In the genomic region with DNA sequence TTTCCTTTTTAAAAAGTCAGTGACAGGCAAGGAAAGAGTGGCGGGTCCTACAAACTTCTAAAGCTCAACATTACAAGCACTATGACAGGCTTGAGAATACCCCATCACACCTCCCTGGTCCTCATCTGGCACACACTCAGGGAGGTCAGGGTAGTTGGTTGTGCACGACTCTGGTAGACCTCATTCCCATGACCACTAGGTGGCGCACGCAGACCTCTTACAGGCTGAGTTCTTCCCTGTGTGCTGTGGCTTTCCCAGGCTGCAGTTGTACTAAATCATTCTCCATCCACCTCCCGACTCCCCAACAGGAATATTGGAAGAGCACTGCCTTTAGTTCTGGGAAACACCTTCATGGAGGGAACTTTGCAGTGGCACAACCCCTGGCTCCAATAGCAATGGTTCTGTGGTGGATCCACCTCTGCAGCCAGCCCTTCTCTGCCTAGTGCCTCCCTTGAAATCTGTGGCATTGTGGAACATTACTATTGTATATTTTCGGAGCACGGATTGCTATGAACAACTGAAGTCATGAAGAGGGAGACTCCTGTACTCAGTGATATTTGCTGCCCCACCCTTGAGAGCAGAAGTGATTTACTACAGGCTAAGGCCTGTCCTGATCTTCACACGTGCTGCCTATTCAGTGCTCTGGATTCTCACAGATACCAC, we compare ENCODE assay signal across 8 mouse cellular contexts. TPM values are rescaled to one million over a fixed set of nuclear protein-coding genes. Genes with fewer than 3 reads are reported as not detected.
DNase-seq lines count a peak whose midpoint lies in the region; ATAC-seq and TF ChIP-seq lines count a peak whose summit lies in the region.

No protein-coding gene starts in this region.

- peak; percentile 77 for DNase-seq in Muller cell, postnatal 12 days (ENCODE audit: inconsistent ontology term)
- DNase-seq in cerebellum, adult 9-11 months, result peak; percentile 76
- DNase-seq in frontal cortex, postnatal 10 days (ENCODE audit: low spot score in 2 of 2), result peak; percentile 62 to 87
- DNase-seq in layer of hippocampus, postnatal 10 days (ENCODE audit: low spot score in 2 of 2), result peak; percentile 95
- DNase-seq in lung, postnatal 0 days (ENCODE audit: low spot score), result peak; percentile 93
- peak; percentile 90 for DNase-seq in ovary, postnatal 14 days (ENCODE audit: low spot score)
- DNase-seq in thymus, postnatal 10 days (ENCODE audit: low spot score in 2 of 2), result peak; percentile 61 to 89

- H3K4me3 ChIP-seq in hindbrain, embryonic 12.5 days, result no peak overlapping the region
- no peak overlapping the region for H3K4me3 ChIP-seq in lung, postnatal 0 days (ENCODE audit: low read depth, low read length)

- no peaks in the 10 kb centered on the region for H3K36me3 ChIP-seq in hindbrain, embryonic 12.5 days
- H3K36me3 ChIP-seq in lung, postnatal 0 days (ENCODE audit: insufficient read depth, low read length), result no peaks in the 10 kb centered on the region

- H3K4me1 ChIP-seq in hindbrain, embryonic 12.5 days, result no peaks in the 10 kb centered on the region
- no peaks in the 10 kb centered on the region for H3K4me1 ChIP-seq in lung, postnatal 0 days (ENCODE audit: insufficient read depth, low read depth, low read length)

- TF ChIP-seq CTCF in lung, postnatal 0 days (IDR thresholded peaks at IDR 0.05), result peak; percentile 99

- no peaks in the 10 kb centered on the region for H3K9me3 ChIP-seq in hindbrain, embryonic 12.5 days (replicated peaks)
- H3K9me3 ChIP-seq in lung, postnatal 0 days (ENCODE audit: low read length), result no peaks in the 10 kb centered on the region

- no peak overlapping the region for H3K4me2 ChIP-seq in hindbrain, embryonic 12.5 days (replicated peaks)
- H3K4me2 ChIP-seq in lung, postnatal 0 days (replicated peaks; ENCODE audit: low read depth, low read length), result no peak overlapping the region

- H3K9ac ChIP-seq in hindbrain, embryonic 12.5 days, result no peak overlapping the region
- no peak overlapping the region for H3K9ac ChIP-seq in lung, postnatal 0 days (replicated peaks; ENCODE audit: low read depth)

- no peak overlapping the region for H3K27ac ChIP-seq in hindbrain, embryonic 12.5 days
- peak overlapping the region; percentile 54 for H3K27ac ChIP-seq in lung, postnatal 0 days (ENCODE audit: low read length)

- peak; percentile 93 for ATAC-seq in hindbrain, embryonic 12.5 days (ENCODE audit: low FRiP score)
- peak; percentile 97 for ATAC-seq in lung, postnatal 0 days

- TF ChIP-seq EP300 in lung, postnatal 0 days (IDR thresholded peaks at IDR 0.05), result peak; percentile 31; the same call in 1 of the 2 replicates

- WGBS in hindbrain, embryonic 12.5 days, result 37% methylated on average over 8 of the region's 8 CpGs
- 21% methylated on average over 8 of the region's 8 CpGs for WGBS in lung, postnatal 0 days

- H3K27me3 ChIP-seq in hindbrain, embryonic 12.5 days, result no peaks in the 10 kb centered on the region
- no peaks in the 10 kb centered on the region for H3K27me3 ChIP-seq in lung, postnatal 0 days (replicated peaks; ENCODE audit: insufficient read depth, low read length)

RNA-seq across cellular contexts. Expression of a gene that starts 5.3 kb away (rescaled TPM):
- polyA plus RNA-seq in hindbrain, embryonic 12.5 days (2016; fragmentation: Nextera tagmentation; extraction: Ambion mirVana), result not detected in 2 replicates
- under 1 TPM in 1 of 2 experiments, not detected in 1; 0.36 TPM for total RNA-seq in layer of hippocampus, postnatal 10 days (2021)
- polyA plus RNA-seq in lung, postnatal 0 days (2015; fragmentation: Nextera tagmentation; extraction: Ambion mirVana), result 0.07 and 0.11 TPM in 2 replicates

RNA-seq across cellular contexts. Expression of a gene that starts 52.4 kb away (rescaled TPM):
- polyA plus RNA-seq in hindbrain, embryonic 12.5 days (2016; fragmentation: Nextera tagmentation; extraction: Ambion mirVana), result 0.82 and 1.1 TPM in 2 replicates
- total RNA-seq in layer of hippocampus, postnatal 10 days (2021), result under 1 TPM; 0.40 to 0.62 TPM
- 32.0 and 33.2 TPM in 2 replicates for polyA plus RNA-seq in lung, postnatal 0 days (2015; fragmentation: Nextera tagmentation; extraction: Ambion mirVana)

Comparison
In these comparisons a context has a peak if more than half of its experiments do, and no peak if none do; other contexts are left out.
1. RNA of a gene that starts 52.4 kb away (polyA plus RNA-seq): 32.0 to 33.2 TPM in lung, postnatal 0 days; 0.82 to 1.1 TPM in hindbrain, embryonic 12.5 days; every median in the first group is over 10 times any median in the second.
2. Peak in every context shown above with its lines, with median percentiles within 50 percentile points of each other: DNase-seq.